Mouse (Mus musculus) neural tube, embryonic 12.5 days (tissue): Measurements from ENCODE around the gene Amigo1. TPM values are rescaled to one million over a fixed set of nuclear protein-coding genes. Genes with fewer than 3 reads are reported as not detected.

ENCODE experiments used
- ATAC-seq: fragments of 200-750 bp; cut with Nextera tagmentation; 2 replicates; pipeline ENCODE4 v1.8.0; 2017; ENCODE audit warnings: low read depth, mild to moderate bottlenecking, moderate TSS enrichment, moderate library complexity; ENCODE audit not compliant: low FRiP score
- H3K27ac ChIP-seq: fragments of 300-500 bp; sonication (generic); 2 replicates; pipeline ENCODE4 v1.5.1; 2016
- H3K27me3 ChIP-seq: fragments of 300-500 bp; sonication (generic); replicated peaks from 2 replicates; pipeline ENCODE4 v1.6.1; 2016; ENCODE audit warnings: mild to moderate bottlenecking
- H3K36me3 ChIP-seq: fragments of 300-500 bp; sonication (generic); 2 replicates; pipeline ENCODE4 v1.6.1; 2016; ENCODE audit warnings: mild to moderate bottlenecking
- H3K4me1 ChIP-seq: fragments of 300-500 bp; sonication (generic); 2 replicates; pipeline ENCODE4 v1.6.1; 2016
- H3K4me2 ChIP-seq: fragments of 300-500 bp; sonication (generic); replicated peaks from 2 replicates; pipeline ENCODE4 v1.6.1; 2016; ENCODE audit warnings: mild to moderate bottlenecking
- H3K4me3 ChIP-seq: fragments of 300-500 bp; sonication (generic); 2 replicates; pipeline ENCODE4 v1.5.1; 2016
- H3K9ac ChIP-seq: fragments of 300-500 bp; sonication (generic); 2 replicates; pipeline ENCODE4 v1.6.1; 2016; ENCODE audit warnings: mild to moderate bottlenecking
- H3K9me3 ChIP-seq: fragments of 300-500 bp; sonication (generic); 2 replicates; pipeline ENCODE4 v1.6.1; 2016; ENCODE audit warnings: mild to moderate bottlenecking
- WGBS: fragments of 180-500 bp; shearing (Covaris S2); methylation state at CpG from one replicate; pipeline ENCODE4 v1.1.7; 2016; 5-methylcytosine and 5-hydroxymethylcytosine counted together
- polyA plus RNA-seq: library from polyadenylated mRNA; unstranded; fragments of >200 nt; fragmentation: Nextera tagmentation; extraction: Ambion mirVana; gene quantifications from 2 replicates; pipeline ENCODE4 v1.2.1, GENCODE M21; 2016

Amigo1 gene
- polyA plus RNA-seq, 1 experiment from 2014 or later = 20.0 TPM

DNA sequence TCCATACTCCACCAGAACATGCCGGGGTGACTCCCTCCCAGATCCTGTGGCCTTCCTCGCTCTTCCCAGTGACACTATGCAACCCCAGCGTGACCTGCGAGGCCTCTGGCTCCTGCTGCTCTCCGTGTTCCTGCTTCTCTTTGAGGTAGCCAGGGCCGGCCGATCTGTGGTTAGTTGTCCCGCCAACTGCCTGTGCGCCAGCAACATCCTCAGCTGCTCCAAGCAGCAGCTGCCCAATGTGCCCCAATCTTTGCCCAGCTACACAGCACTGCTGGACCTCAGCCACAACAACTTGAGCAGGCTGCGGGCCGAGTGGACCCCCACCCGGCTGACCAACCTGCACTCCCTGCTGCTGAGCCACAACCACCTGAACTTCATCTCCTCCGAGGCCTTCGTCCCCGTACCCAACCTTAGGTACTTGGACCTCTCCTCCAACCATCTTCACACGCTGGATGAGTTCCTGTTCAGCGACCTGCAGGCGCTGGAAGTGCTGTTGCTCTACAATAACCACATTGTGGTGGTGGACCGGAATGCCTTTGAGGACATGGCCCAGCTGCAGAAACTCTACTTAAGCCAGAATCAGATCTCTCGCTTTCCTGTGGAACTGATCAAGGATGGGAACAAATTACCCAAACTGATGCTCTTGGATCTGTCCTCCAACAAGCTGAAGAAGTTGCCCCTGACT lies 1.1 kb downstream of the Amigo1 start:
- WGBS = 61% methylated on average over 20 of the region's 20 CpGs
- no peak overlapping the region for H3K27ac ChIP-seq
- peak; percentile 15 for ATAC-seq
- peak overlapping the region; percentile 84 for H3K9ac ChIP-seq
- peak overlapping the region; percentile 93 for H3K4me2 ChIP-seq
- H3K27me3 ChIP-seq = 0 out of 2 replicates have a peak, but pooled peaks cover 5% of the 10 kb centered on the region
- peak overlapping the region; percentile 80 for H3K4me3 ChIP-seq
- H3K9me3 ChIP-seq = no peaks in the 10 kb centered on the region
- peaks cover 33% of the 10 kb centered on the region for H3K4me1 ChIP-seq
- H3K36me3 ChIP-seq = peaks cover 9% of the 10 kb centered on the region; the same call in 1 of the 2 replicates

DNA sequence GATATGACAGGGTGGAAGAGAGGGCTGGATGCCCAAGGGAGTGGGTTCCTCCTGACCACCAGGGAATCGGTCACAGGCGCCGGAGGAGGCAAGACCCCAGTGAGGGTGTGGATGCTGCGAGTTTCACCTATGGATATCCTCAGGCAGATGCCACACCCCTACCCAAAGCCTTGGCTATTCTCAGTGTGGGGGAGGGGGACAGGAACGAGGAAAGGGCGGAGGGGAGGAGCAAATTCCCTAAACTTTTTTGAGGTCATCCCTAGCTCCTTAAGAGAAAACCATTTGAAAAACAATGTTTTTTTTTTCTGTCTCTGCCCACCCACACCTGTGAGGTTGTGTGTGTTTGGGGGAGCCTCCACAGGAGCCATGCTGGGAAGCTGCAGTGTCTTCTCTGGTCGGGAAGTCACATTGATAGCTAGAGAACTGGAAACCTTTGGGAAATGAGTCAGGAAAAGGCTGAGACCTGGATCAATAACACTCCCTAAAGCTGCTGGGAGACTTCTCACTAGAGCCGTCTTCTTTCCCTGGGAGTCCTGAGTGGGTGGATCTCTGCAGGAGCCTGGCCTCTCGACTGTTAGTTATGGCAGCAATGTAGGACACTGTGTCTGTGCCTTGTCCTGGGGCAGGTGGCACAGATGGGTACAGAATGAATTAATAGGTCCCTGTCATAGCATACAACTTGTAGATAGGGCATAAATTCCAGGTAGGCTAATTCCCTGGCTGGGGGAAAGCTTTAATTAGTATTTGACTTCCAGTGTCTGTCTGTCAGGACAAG lies 2.8 kb downstream of the Amigo1 start:
- 68% methylated on average over 9 of the region's 9 CpGs for WGBS
- Histone ChIP-seq H3K27ac (no peak overlapping the region), H3K9ac (no peak overlapping the region), H3K4me2 (peak overlapping the region; percentile 36; the same call in 1 of the 2 replicates), H3K4me1 (peaks cover 33% of the 10 kb centered on the region), H3K27me3 (0 out of 2 replicates have a peak, but pooled peaks cover 5% of the 10 kb centered on the region), H3K36me3 (peaks cover 9% of the 10 kb centered on the region; the same call in 1 of the 2 replicates), H3K9me3 (no peaks in the 10 kb centered on the region), H3K4me3 (no peak overlapping the region)
- no peak for ATAC-seq

- ATAC-seq = no peak
- 0 out of 2 replicates have a peak, but pooled peaks cover 5% of the 10 kb centered on the region for H3K27me3 ChIP-seq
- H3K9ac ChIP-seq = no peak overlapping the region
- 78% methylated on average over 5 of the region's 5 CpGs for WGBS
- H3K27ac ChIP-seq = no peak overlapping the region
- peaks cover 9% of the 10 kb centered on the region; the same call in 1 of the 2 replicates for H3K36me3 ChIP-seq
- peak overlapping the region; percentile 36; the same call in 1 of the 2 replicates for H3K4me2 ChIP-seq
- peaks cover 36% of the 10 kb centered on the region for H3K4me1 ChIP-seq
- no peaks in the 10 kb centered on the region for H3K9me3 ChIP-seq
- H3K4me3 ChIP-seq = no peak overlapping the region
Measured at GRCm38 (mm10) chr3:108189897-108190296, 3.8 kb downstream of the Amigo1 start.

- no peaks in the 10 kb centered on the region for H3K9me3 ChIP-seq
Measured at GRCm38 (mm10) chr3:108193686-108194085, 7.6 kb downstream of the Amigo1 start.

GRCm38 (mm10) chr3:108195287-108195686 lies 9.2 kb downstream of the Amigo1 start:
- WGBS = 81% methylated on average over 4 of the region's 4 CpGs
- no peaks in the 10 kb centered on the region for H3K9me3 ChIP-seq
- H3K27ac ChIP-seq = no peak overlapping the region
- peaks cover 13% of the 10 kb centered on the region for H3K36me3 ChIP-seq
- no peak overlapping the region for H3K4me3 ChIP-seq
- H3K4me1 ChIP-seq = peaks cover 37% of the 10 kb centered on the region
- H3K4me2 ChIP-seq = no peak overlapping the region
- ATAC-seq = no peak
- no peak overlapping the region for H3K9ac ChIP-seq
- H3K27me3 ChIP-seq = no peaks in the 10 kb centered on the region

More at GRCm38 (mm10) chr3:108193686-108194085, 7.6 kb downstream of the Amigo1 start:
- ATAC-seq = no peak
- no peaks in the 10 kb centered on the region for H3K27me3 ChIP-seq
- no peak overlapping the region for H3K4me2 ChIP-seq
- no peak overlapping the region for H3K9ac ChIP-seq
- 74% methylated on average over 4 of the region's 4 CpGs for WGBS
- no peak overlapping the region for H3K4me3 ChIP-seq
- H3K27ac ChIP-seq = no peak overlapping the region
- peaks cover 44% of the 10 kb centered on the region for H3K4me1 ChIP-seq
- peaks cover 5% of the 10 kb centered on the region; the same call in 1 of the 2 replicates for H3K36me3 ChIP-seq

GRCm38 (mm10) chr3:108195941-108196590 lies 9.9 kb downstream of the Amigo1 start:
- WGBS = 75% methylated on average over 7 of the region's 7 CpGs
- Histone ChIP-seq H3K27ac (0 out of 2 replicates have a peak overlapping the region, but pooled peaks have one; percentile 20), H3K4me1 (peaks cover 42% of the 10 kb centered on the region), H3K4me3 (no peak overlapping the region), H3K9ac (peak overlapping the region; percentile 6; the same call in 1 of the 2 replicates), H3K36me3 (peaks cover 11% of the 10 kb centered on the region), H3K4me2 (no peak overlapping the region), H3K9me3 (no peaks in the 10 kb centered on the region), H3K27me3 (no peaks in the 10 kb centered on the region)
- no peak for ATAC-seq

- H3K36me3 ChIP-seq = peaks cover 15% of the 10 kb centered on the region
- WGBS = 13% methylated on average over 14 of the region's 14 CpGs
- no peak overlapping the region for H3K4me3 ChIP-seq
- peak overlapping the region; percentile 68; the same call in 1 of the 2 replicates for H3K27ac ChIP-seq
- H3K4me2 ChIP-seq = peak overlapping the region; percentile 38
- H3K9ac ChIP-seq = peak overlapping the region; percentile 48; the same call in 1 of the 2 replicates
- peak; percentile 64 for ATAC-seq
- H3K4me1 ChIP-seq = peaks cover 48% of the 10 kb centered on the region
- H3K9me3 ChIP-seq = no peaks in the 10 kb centered on the region
- H3K27me3 ChIP-seq = no peaks in the 10 kb centered on the region
Measured at GRCm38 (mm10) chr3:108197066-108197497, 10.9 kb downstream of the Amigo1 start.

DNA sequence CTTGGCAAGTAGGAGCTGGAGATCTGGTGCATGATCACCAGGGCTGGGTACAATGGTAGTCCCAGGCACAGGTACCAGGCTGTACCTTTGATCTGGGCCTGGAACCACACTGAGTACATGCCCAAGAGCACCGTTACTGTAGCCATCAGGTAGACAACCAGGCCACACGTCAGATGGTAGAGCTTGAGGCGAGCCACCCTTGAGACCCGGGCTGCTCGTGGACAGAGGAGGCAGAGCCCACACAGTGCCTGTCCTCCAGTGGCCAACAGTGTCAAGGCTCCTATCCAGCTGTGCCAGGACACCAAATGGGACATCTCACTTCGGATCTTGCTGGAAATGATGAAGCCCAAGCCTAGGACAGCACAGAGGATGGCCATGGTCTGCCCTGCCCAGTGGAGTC lies 13.1 kb downstream of the Amigo1 start:
- Histone ChIP-seq H3K4me1 (peaks cover 61% of the 10 kb centered on the region), H3K9me3 (no peaks in the 10 kb centered on the region), H3K9ac (no peak overlapping the region), H3K4me2 (peak overlapping the region; percentile 70; the same call in 1 of the 2 replicates), H3K4me3 (no peak overlapping the region), H3K36me3 (peaks cover 34% of the 10 kb centered on the region), H3K27ac (no peak overlapping the region), H3K27me3 (no peaks in the 10 kb centered on the region)
- 95% methylated on average over 6 of the region's 6 CpGs for WGBS
- no peak for ATAC-seq

- 3% methylated on average over 44 of the region's 44 CpGs for WGBS
- ATAC-seq = peak; percentile 87
- Histone ChIP-seq H3K4me3 (peak within 1 kb of the TSS; percentile 63), H3K4me2 (peak within 1 kb of the TSS; percentile 70), H3K9me3 (no peaks in the 10 kb centered on the region), H3K36me3 (peaks cover 48% of the 10 kb centered on the region), H3K27me3 (no peaks in the 10 kb centered on the region), H3K9ac (peak within 1 kb of the TSS; percentile 63), H3K4me1 (peaks cover 53% of the 10 kb centered on the region), H3K27ac (peak within 1 kb of the TSS; percentile 79; the same call in 1 of the 2 replicates)
Measured at GRCm38 (mm10) chr3:108200329-108201323, 14.5 kb downstream of the Amigo1 start, which contains the start of gene Cyb561d1. Gene Cyb561d1 (minus strand): TSS chr3:108201212.

DNA sequence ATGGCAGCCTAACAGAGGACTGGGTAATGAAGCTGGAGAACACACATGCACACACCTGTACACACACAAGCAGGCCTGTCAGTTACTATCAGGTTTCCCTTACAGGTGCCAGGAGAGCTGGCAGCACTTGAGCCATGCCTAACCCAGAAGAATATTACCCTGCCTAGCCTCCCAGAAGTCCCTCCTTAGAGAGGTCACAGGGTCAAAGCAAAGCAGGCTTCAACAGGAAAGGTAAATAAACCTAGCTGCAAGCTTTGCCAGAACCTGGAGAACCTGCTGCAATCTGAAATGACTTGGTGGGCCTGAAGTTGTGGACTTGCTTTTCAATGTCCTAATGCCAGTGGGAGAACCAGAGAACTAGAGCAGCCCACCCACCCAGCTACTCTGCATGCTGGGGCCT lies 16.4 kb downstream of the Amigo1 start:
- Histone ChIP-seq H3K36me3 (peaks cover 67% of the 10 kb centered on the region), H3K27ac (no peak overlapping the region), H3K9me3 (no peaks in the 10 kb centered on the region), H3K4me2 (no peak overlapping the region), H3K4me3 (no peak overlapping the region), H3K9ac (no peak overlapping the region), H3K27me3 (no peaks in the 10 kb centered on the region), H3K4me1 (peaks cover 34% of the 10 kb centered on the region; the same call in 1 of the 2 replicates)
- ATAC-seq = no peak

GRCm38 (mm10) chr3:108203212-108203611 lies 17.1 kb downstream of the Amigo1 start:
- ATAC-seq = no peak
- no peak overlapping the region for H3K9ac ChIP-seq
- H3K4me3 ChIP-seq = no peak overlapping the region
- H3K27ac ChIP-seq = no peak overlapping the region
- no peaks in the 10 kb centered on the region for H3K9me3 ChIP-seq
- H3K36me3 ChIP-seq = peaks cover 74% of the 10 kb centered on the region
- H3K4me1 ChIP-seq = peaks cover 38% of the 10 kb centered on the region
- no peak overlapping the region for H3K4me2 ChIP-seq
- H3K27me3 ChIP-seq = no peaks in the 10 kb centered on the region
- 95% methylated on average over 13 of the region's 13 CpGs for WGBS
